Mouse (Mus musculus) liver, embryonic 11.5 days (tissue): ENCODE measurements at regions not wholly inside any gene's neighbourhood (a gene's known extent, or its start where the extent isn't known, plus 50 kb on each side); places are given as distances from the start of the nearest gene placed in this dataset.

Experiments
- ATAC-seq: fragments of 200-750 bp; cut with Nextera tagmentation; replicated peaks from 2 replicates; pipeline ENCODE4 v1.8.0; 2017; ENCODE audit warnings: moderate number of reproducible peaks, mild to moderate bottlenecking, moderate TSS enrichment, moderate library complexity; ENCODE audit not compliant: low FRiP score
- DNase-seq: peaks from one replicate; pipeline ENCODE4 v3.0.0-alpha.2; 2017; ENCODE audit warnings: low spot score
- H3K27ac ChIP-seq: fragments of 300-500 bp; sonication (generic); 2 replicates; pipeline ENCODE4 v1.5.1; 2014; ENCODE audit warnings: mild to moderate bottlenecking, low read depth, low read length, control low read depth
- H3K27me3 ChIP-seq: fragments of 300-500 bp; sonication (generic); replicated peaks from 2 replicates; pipeline ENCODE4 v1.6.1; 2014; ENCODE audit warnings: low read length, mixed read lengths; ENCODE audit not compliant: control insufficient read depth, insufficient read depth
- H3K36me3 ChIP-seq: fragments of 300-500 bp; sonication (generic); 2 replicates; pipeline ENCODE4 v1.6.1; 2014; ENCODE audit warnings: mild to moderate bottlenecking, low read length, moderate library complexity, mixed read lengths; ENCODE audit not compliant: control insufficient read depth, insufficient read depth
- H3K4me1 ChIP-seq: fragments of 300-500 bp; sonication (generic); replicated peaks from 2 replicates; pipeline ENCODE4 v1.6.1; 2014; ENCODE audit warnings: low read length, mixed read lengths; ENCODE audit not compliant: control insufficient read depth, insufficient read depth
- H3K4me2 ChIP-seq: fragments of 300-500 bp; sonication (generic); 2 replicates; pipeline ENCODE4 v1.6.1; 2014; ENCODE audit warnings: mild to moderate bottlenecking, control low read depth, moderate library complexity
- H3K4me3 ChIP-seq: fragments of 300-500 bp; sonication (generic); 2 replicates; pipeline ENCODE4 v1.5.1; 2014; ENCODE audit warnings: low read depth, low read length, control low read depth
- H3K9ac ChIP-seq: fragments of 300-500 bp; sonication (generic); 2 replicates; pipeline ENCODE4 v1.6.1; 2014; ENCODE audit warnings: low read depth, low read length, control low read depth
- H3K9me3 ChIP-seq: fragments of 300-500 bp; sonication (generic); 2 replicates; pipeline ENCODE4 v1.6.1; 2016; ENCODE audit warnings: low read length, inconsistent platforms, mixed read lengths; ENCODE audit not compliant: control insufficient read depth
- WGBS: fragments of 180-500 bp; shearing (Covaris S2); extraction: QIAGEN DNeasy Blood & Tissue Kit; methylation state at CpG from one replicate; pipeline ENCODE4 v1.1.7; 2014; 5-methylcytosine and 5-hydroxymethylcytosine counted together

DNA sequence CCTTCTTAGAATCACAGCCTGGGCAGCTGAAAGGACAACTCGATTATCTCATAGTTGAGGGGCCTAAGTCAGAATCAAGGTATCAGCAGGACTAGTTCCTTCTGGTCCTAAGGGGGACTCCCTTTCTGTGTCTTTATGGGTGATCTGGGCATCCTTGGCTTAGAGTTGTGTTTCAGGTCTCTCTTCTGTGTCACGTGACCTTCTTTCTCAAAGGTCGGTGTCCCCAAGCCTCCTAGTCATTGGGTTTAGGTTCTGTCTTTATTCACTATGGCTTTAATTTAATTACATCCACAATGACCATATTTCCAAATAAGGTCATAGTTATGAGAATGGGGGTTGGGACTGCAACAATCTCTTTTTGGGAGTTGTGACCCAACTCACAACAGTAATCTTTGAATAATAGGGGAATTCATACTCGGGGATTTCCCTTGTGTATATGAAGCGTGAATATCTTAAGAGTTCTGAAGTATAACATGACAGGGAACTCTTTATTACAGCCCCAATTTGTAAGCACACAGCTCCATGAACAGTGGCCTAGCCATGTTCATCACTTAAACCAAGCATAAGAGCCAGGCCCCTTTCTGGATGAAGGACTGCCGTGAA is 263.8 kb downstream of the Gm49356 start:
- 89% methylated on average over 6 of the region's 6 CpGs for WGBS
- Histone ChIP-seq H3K9ac (no peak overlapping the region), H3K36me3 (no peaks in the 10 kb centered on the region), H3K27me3 (no peaks in the 10 kb centered on the region), H3K4me3 (no peak overlapping the region), H3K27ac (no peak overlapping the region), H3K4me1 (no peaks in the 10 kb centered on the region), H3K4me2 (no peak overlapping the region), H3K9me3 (no peaks in the 10 kb centered on the region)
- DNase-seq: no peak
- ATAC-seq: no peak

GRCm38 (mm10) chr15:59153416-59154250 is 264.5 kb downstream of the Gm49356 start:
- WGBS: 75% methylated on average over 16 of the region's 16 CpGs
- H3K4me1 ChIP-seq: no peaks in the 10 kb centered on the region
- H3K36me3 ChIP-seq: no peaks in the 10 kb centered on the region
- H3K27ac ChIP-seq: no peak overlapping the region
- H3K4me2 ChIP-seq: no peak overlapping the region
- H3K4me3 ChIP-seq: no peak overlapping the region
- no peaks in the 10 kb centered on the region for H3K27me3 ChIP-seq
- DNase-seq (no peak), ATAC-seq (no peak)
- no peak overlapping the region for H3K9ac ChIP-seq
- H3K9me3 ChIP-seq: no peaks in the 10 kb centered on the region

GRCm38 (mm10) chr15:59154407-59155288 is 265.6 kb downstream of the Gm49356 start:
- DNase-seq (no peak), ATAC-seq (no peak)
- H3K9ac ChIP-seq: no peak overlapping the region
- H3K4me3 ChIP-seq: no peak overlapping the region
- H3K27me3 ChIP-seq: no peaks in the 10 kb centered on the region
- H3K9me3 ChIP-seq: no peaks in the 10 kb centered on the region
- H3K4me2 ChIP-seq: no peak overlapping the region
- no peaks in the 10 kb centered on the region for H3K4me1 ChIP-seq
- no peaks in the 10 kb centered on the region for H3K36me3 ChIP-seq
- 40% methylated on average over 6 of the region's 6 CpGs for WGBS
- H3K27ac ChIP-seq: no peak overlapping the region

DNA sequence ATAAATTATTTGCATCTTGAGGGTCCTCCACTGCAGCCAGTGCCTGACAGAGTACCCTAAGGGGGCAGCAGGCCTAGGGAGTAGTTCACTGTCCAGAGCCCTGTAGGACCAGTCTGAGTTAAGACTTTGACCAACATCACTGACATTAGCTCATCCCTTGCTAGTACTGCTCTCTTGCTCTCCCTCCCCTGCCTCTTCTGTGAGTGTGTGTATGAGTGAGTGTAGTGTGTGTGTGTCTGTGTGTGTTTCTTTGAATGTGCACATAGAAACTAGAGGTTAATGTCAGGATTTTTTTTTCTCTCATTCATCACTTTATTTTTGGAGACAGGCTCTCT is 266.2 kb downstream of the Gm49356 start:
- Histone ChIP-seq H3K9ac (no peak overlapping the region), H3K4me3 (no peak overlapping the region), H3K4me1 (no peaks in the 10 kb centered on the region), H3K27me3 (no peaks in the 10 kb centered on the region), H3K9me3 (no peaks in the 10 kb centered on the region), H3K36me3 (no peaks in the 10 kb centered on the region), H3K27ac (no peak overlapping the region), H3K4me2 (no peak overlapping the region)
- DNase-seq: no peak
- no peak for ATAC-seq

DNA sequence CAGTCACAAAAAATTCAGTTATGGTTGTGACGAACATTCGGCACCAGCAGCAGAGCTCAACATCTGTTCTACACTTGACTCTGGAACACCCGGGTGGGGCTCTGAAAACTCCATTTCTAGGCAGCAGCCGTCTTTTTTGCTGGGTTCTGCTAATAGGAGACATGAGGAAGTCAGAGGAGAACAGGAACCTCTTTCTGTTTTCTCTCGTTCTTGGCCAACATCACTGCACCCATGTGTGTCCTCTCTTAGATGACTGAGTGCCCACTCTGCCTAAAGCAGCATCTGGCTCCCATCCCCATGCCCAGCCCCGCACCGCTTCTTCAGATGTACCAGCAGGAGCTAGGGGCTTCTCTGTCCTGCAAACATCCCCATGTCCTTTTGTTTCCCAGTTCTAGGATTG is 267.2 kb downstream of the Gm49356 start:
- Histone ChIP-seq H3K36me3 (no peaks in the 10 kb centered on the region), H3K27ac (no peak overlapping the region), H3K4me3 (no peak overlapping the region), H3K4me1 (no peaks in the 10 kb centered on the region), H3K9me3 (no peaks in the 10 kb centered on the region), H3K4me2 (no peak overlapping the region), H3K27me3 (no peaks in the 10 kb centered on the region), H3K9ac (no peak overlapping the region)
- ATAC-seq: no peak
- DNase-seq: no peak
- WGBS: 84% methylated on average over 7 of the region's 7 CpGs

- H3K36me3 ChIP-seq: no peaks in the 10 kb centered on the region
- ATAC-seq (no peak), DNase-seq (no peak)
- no peaks in the 10 kb centered on the region for H3K9me3 ChIP-seq
- 85% methylated on average over 4 of the region's 4 CpGs for WGBS
- no peak overlapping the region for H3K4me3 ChIP-seq
- H3K4me1 ChIP-seq: no peaks in the 10 kb centered on the region
- H3K9ac ChIP-seq: no peak overlapping the region
- no peak overlapping the region for H3K27ac ChIP-seq
- no peak overlapping the region for H3K4me2 ChIP-seq
- no peaks in the 10 kb centered on the region for H3K27me3 ChIP-seq
Measured at GRCm38 (mm10) chr15:59158760-59159159, 269.7 kb downstream of the Gm49356 start.

GRCm38 (mm10) chr15:59160931-59161920 is 272.1 kb downstream of the Gm49356 start:
- no peak for DNase-seq
- H3K36me3 ChIP-seq: no peaks in the 10 kb centered on the region
- no peaks in the 10 kb centered on the region for H3K9me3 ChIP-seq
- H3K9ac ChIP-seq: no peak overlapping the region
- no peak for ATAC-seq
- H3K4me1 ChIP-seq: no peaks in the 10 kb centered on the region
- H3K27ac ChIP-seq: no peak overlapping the region
- no peak overlapping the region for H3K4me2 ChIP-seq
- no peaks in the 10 kb centered on the region for H3K27me3 ChIP-seq
- H3K4me3 ChIP-seq: no peak overlapping the region
- WGBS: 91% methylated on average over 15 of the region's 17 CpGs
